Mouse (Mus musculus): Measurements from ENCODE around the gene Efcab8.
A peak's percentile ranks its signal among the peaks of the same experiment; 100 is the strongest.

Gene Efcab8

DNA sequence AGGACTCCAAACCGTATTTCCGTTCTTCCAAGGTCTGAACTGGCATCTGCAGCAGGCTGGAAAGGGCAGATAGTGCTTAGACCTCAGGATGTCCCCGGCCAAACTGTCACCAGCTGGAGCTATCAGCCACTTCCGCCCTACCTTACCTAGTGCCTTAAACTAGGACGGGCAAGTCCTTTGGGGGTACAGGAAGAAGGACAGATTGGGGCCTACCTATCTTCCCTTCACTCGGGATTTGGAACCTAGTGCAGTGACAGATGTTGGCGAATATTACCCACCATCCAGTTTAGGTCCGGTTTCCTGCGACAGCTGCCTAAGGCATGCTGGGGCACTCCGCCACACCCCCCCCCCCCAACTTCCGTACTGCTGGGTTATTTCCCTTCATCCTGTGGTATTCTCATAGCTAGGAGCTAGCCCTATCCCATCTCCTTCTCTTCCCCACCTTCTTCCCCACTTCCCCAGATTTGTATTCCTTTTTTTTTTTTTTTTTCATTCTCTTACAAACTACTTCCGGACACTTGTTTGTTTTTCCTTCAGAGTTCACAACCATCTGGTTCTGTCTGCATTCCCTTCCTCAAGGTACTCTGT is at the start of gene Efcab8:
Gene Efcab8 (plus strand): TSS at position 538 of the 588 bp plus-strand sequence.
- peak; percentile 66 for DNase-seq (ENCODE audit: low read depth)

DNA sequence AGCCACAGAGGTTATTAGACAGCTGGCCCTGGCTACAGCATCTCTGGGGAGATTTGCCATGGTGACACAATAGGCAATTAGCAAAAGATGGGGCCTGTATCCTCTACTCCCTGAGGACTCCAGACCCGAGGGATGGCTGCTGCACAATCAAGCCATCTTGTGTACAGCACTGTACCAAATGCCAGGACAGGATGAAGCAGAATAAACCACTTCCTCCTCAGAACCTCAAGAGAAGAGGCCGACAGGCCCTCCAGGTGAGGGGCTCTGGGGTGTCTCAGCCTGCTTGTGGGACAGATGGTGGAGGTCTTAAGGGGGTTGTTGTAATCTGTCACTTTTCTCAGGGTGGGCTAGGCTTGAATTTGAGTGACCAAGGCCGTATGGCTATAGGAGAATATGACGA is 45.7 kb upstream of the Efcab8 start:
- DNase-seq (ENCODE audit: low read depth) = no peak

DNA sequence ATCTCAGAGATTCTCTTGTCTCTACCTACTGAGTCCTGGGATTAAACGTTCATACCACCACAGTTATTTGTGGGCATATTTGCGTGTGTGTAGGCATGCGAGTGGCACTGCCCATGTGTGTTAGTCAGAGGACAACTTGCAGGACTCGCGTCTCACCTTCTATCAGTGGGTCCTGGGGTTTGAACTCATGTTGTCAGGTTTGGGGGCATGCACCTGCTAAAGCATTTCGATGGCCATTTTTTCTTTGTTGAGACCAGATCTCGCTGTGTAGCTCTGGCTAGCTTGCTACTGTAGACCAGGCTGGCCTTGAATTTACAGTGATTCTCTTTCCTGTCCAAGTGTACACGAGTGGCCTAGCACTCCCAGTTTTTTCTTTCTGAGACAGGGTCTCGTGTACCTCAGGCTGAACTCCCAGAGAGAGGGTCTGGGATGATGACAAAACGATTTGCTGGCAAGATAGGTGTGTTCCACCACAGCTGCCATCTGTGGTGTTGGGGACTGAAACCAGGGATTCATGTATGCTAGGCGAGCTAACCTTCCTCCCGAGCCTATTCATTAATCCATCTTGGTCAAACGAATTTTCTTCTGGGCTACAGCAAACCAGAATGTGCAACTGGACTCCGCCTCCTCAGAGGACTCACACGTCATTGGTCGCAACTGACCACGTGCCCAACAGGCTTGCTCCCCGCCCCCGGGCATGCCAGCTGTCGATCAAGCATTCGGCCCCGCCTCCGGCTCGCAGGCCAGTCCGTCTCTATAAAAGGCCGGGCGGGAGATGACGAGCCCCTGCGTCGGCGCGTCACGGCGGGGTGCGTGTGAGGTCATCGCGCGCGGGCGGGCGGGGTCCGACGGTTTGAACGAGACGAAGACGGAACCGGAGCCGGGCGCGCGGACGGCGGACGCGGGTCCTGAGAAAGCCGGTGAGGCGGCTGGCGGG is 39.0 kb upstream of the Efcab8 start, which contains the start of gene Mapre1:
Gene Mapre1 (plus strand): TSS at position 775 of the 937 bp plus-strand sequence.
- peak; percentile 99 for DNase-seq (ENCODE audit: low read depth)

DNA sequence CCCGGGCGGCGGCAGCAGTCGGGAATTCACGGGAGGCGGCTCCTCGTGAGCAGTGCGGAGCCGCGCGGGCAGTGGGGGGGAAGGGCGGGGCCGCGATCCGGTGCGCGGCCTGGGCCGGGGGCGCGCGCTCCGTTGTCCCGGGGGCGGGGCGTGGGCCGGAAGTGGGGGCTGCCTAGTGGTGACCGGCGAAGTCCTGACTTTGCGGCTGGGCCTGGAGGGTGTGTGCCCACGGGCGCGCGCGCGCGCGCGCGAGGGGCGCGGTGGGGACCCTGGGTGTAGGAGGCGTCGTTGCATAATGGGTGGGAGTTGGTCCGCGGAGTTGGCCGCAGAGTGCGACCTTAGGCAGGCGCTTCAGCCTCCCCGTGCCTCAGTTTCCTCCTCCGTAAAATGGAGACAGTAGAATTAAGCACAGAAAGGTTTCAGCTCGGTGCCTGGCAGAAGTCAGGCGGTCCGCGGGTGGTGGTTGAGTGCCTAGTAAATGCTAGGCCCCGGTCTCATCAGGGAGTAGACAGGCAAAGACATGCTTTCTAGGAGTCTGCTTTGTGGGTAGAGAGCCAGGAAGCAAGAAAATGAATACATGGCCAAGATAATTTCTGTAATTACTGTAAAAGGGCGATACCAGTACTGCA is 38.2 kb upstream of the Efcab8 start:
- no peak for DNase-seq (ENCODE audit: low read depth)

DNA sequence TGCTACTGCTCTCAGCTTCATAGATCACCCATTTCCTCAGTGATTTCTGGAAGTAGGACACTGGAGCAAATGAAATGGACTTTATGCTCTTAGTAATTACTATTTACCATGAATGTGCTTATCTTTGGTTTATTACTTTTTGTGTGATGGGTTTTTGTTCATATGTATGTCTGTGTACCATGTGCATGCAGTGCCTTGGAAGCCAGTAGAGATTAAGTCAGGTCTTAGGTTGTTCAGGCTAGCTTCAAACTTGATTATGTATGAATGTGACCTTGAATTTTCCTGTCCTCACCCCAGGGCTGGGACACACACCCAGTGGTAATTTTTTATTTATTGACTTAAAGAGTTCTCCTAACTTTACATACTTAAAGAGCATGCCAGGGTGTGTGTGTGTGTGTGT is 31.7 kb upstream of the Efcab8 start:
- no peak for DNase-seq (ENCODE audit: low read depth)

DNA sequence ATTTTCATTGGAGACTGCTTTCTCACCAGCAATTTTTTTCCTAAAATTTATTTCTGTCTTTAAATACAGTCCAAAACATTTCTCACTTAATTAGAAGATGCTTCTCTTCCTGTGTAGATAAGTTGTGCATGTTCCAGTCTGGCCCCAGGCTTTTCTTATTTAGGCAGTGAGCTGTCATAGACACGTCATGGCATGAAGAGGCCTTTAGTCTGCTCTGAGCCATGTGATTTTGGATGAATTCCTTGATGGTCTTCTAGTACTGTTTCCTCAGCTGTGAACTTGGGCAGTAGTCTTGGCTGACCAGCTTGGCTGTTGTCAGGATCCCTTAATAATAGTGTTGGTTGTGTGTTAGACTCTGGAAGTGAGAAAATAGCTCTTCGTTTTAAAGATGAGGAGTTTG is 29.4 kb upstream of the Efcab8 start:
- DNase-seq (ENCODE audit: low read depth) = no peak

DNA sequence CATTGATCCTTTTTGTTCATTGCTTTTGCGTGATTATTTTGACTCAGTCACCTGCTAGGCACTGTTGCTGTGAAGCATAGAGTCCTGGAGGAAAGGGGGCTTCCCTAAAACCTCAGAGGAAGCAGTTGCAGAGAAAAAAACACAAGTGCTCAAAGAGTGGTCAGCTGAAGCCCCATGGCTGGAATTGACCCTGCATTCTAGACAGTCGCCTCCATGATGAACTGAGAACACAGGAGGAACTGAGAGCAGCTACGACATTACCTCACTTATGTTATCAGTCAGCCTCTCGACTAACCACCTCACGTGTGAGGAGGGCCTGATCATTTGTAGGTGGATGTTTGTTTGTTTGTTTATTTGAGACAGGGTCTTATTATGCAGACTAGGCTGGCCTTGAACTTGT is 17.6 kb upstream of the Efcab8 start:
- no peak for DNase-seq (ENCODE audit: low read depth)

DNA sequence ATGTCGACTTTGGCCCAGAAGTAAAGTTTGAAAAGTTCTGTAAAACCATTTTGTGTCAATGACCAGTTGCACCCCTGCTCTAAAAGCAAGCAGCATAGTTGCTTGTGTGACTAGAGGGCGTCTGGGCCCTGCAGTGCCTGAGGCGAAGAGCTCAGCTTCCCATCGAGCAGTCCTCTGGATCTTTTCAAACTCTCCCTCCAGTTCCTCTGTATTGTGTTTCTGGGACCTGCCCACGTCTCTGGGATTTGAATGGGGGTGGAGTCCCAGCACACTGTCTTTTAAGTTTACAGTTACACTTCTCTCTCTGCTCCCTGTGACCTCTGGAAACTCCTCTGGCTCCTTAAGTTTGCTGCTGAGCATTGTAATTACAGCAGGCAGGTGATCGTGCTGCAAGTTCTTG is 12.2 kb upstream of the Efcab8 start:
- DNase-seq (ENCODE audit: low read depth) = no peak

DNA sequence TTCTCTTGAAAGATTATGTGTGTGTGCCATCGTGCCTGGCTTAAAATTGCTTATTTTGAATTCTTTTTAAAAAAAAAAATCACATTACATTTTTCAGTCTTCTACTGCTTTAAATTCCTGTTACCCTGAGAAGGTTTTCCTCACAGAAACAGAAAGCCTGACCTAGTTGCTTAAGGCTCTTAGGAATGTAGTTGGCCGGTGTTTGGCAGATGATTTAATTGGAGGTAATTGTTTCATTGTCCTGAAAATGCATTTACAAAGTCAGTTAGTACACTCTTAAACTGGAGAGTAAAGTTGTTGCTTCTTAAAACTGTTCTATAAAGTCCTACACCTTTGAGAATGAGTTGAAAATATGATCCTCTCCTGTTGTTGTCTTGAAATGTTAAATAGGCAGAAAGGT is 10.8 kb upstream of the Efcab8 start:
- DNase-seq (ENCODE audit: low read depth) = no peak

DNA sequence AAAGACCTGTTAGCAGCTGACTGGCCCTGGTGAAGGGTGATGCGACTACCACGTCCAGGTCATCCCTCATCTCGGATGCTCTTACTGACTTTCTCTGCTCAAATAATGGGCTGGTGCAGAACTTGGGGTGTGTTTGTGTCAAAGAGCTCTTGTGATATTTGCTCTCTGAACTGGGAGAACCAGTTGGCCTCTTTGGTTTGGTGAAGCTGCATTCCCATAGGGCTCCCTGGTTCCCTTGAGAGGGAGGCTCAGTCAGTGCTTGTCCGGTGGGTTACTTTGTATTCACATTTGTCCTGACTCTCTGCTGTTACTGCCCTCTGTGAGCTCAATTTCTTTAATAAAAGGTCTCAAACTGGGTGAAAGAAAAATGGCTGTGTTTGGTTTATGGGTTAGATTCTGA is 6.8 kb upstream of the Efcab8 start:
- DNase-seq (ENCODE audit: low read depth) = no peak

DNA sequence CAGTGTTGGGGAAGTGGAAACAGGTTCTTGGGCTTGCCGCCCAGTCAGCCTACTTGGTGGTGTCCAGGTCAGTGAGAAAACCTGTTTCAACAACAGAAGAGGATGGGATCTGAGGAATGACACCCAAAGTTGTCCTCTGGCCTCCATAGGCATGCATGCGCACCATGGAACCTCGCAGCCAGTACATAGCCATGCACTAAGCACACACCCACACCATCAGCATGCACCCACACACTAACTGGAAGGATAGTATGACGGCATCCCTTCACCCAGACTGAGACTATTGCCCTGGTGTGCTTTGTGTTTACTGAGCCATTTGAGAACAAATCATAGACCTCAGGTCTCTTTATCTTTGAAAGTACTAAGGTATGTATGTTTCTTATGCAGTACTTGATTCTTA is 4.3 kb upstream of the Efcab8 start:
- DNase-seq (ENCODE audit: low read depth) = no peak

DNA sequence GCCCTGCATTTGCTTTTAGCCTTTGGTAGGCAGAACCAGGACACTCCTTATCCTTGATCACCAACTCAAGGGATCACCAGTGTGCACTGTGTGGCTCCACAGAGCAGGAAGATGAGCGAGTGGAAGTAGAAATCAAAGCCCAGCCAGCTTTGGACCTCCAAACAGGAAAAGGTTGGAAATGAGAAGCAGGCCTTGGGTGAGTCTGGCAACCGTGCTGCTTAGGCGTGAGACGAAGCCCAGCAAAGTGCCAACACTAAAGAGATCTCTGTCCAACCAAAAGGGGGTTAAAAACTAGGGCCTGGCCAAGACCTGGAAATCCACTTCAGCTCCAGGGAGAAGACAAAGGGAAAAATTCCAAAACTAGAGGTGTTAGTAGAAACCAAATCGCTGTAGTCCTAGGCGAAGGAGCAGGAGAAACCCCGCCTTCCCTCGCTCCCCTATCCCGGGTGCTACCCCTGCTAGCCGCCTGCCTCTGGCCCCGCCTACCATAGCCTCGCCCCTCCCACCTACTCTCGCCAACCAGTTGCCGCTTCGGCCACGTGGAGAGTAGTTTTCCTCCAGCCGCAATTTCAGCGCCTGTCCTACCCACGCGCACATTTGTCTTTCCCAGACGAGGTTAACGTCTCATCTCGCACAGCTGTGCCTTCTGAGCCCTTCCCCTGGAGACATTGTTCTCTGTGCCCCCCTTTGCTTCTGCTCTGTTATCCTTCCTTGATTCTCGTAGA is 931 bp upstream of the Efcab8 start:
- DNase-seq (ENCODE audit: low read depth) = peak; percentile 81

DNA sequence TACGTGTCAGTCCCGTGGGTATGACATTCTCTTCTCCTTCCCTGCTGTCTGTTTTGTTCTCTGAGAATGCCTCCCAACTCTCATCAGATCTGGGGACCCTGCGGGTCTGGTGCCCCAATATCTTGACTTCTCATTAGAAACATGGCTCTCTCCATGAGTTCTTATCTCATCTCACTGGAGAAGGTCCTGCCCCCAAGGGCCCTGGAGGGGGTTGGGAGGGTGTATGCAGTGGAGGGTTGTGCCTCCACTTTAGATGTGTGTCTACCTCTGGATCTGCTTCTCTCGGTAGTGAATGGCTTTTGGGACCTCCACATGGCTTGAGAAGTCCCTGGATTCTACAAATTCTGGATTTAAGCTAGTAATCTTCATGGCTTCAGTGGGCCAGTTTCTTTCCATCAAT is 1.4 kb downstream of the Efcab8 start:
- no peak for DNase-seq (ENCODE audit: low read depth)

DNA sequence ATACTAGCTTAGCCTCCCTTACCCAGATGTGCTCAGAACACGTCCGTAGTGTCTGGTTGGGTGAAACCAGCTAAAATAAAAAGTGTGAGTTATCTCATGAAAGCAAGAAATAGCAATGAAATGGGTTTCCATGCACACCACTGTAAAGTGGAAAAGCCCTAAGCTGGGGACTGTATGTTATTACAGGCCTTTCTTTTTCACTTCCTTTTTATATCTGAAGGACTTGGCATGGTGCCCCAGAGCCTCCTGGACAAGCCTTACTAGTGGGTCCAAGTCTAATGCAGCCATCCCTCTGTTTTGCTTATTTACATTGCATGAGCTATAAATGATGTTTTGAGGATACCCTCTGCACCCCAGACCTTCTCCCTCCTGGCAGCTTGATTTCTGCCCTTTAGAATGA is 4.9 kb downstream of the Efcab8 start:
- no peak for DNase-seq (ENCODE audit: low read depth)

DNA sequence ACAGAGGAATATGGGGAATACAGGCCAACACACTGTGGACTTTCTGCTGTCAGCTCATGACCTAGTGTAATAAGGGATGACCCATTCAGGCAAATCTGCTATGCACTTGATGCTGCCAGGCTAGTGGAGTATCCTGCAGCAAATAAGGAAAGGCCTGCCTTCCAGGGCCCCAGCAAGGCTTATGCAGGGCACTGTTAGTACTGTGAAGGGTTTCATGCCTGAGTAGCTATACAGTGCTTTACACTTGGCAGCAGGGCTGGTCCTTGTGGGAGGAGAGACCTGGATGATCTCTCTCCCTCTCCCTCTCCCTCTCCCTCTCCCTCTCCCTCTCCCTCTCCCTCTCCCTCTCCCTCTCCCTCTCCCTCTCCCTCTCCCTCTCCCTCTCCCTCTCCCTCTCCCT is 13.6 kb downstream of the Efcab8 start:
- no peak for DNase-seq (ENCODE audit: low read depth)

DNA sequence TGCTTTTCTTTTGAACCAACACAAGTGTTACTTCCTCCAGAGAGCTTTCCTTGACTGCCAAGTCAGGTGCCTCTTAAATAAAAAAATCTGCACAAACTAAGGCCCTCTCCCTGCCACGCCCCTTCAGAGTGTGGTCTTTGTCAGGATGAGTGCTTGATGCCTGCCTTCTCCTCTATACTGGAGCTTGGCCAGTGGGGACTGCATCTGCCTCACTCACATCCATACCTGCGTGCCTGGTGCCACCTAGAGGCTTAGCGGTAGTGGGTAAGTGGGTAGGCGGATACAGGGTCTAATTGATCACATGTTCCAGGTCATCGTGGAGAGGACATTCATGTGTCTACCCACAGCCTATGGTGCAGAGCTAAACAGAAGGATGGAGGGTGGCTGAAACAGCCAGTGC is 15.4 kb downstream of the Efcab8 start:
- DNase-seq (ENCODE audit: low read depth) = peak; percentile 20

DNA sequence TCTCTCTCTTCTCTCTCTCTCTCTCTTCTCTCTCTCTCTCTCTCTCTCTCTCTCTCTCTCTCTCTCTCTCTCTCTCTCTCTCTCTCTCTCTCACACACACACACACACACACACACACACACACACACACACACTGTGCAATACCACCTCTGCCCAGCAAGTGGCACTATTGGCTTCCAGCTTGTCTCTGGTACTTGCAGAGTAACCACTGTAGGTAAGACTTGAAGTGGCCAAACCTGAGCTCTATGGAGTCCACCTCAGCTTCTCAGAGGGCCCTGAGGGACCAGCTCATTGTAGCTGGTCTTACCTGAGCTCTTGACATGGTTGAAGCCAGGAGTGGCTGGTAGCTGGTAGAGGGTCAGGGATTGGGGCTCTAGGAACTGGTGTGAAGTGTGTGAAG is 27.7 kb downstream of the Efcab8 start:
- DNase-seq (ENCODE audit: low read depth) = peak; percentile 51

DNA sequence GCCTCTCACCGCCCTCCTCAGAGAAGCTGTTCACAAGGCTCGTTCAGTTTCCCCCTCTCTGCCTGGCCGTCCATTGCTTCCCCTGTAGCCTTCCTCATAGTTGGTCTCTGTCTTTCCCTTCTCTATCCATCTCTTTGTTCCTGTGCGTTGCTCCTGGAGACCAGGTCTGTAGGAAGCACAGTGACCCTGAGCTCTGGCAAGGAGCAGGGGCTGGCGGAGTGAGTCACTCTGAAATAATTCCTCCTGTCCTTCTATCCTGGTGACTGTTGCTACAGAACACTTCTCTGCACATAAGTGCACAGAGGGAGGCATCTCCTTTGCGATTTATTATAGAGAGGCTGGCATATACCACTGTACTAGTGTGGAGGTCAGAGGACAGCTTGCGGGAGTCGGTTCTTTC is 28.4 kb downstream of the Efcab8 start:
- DNase-seq (ENCODE audit: low read depth) = no peak

DNA sequence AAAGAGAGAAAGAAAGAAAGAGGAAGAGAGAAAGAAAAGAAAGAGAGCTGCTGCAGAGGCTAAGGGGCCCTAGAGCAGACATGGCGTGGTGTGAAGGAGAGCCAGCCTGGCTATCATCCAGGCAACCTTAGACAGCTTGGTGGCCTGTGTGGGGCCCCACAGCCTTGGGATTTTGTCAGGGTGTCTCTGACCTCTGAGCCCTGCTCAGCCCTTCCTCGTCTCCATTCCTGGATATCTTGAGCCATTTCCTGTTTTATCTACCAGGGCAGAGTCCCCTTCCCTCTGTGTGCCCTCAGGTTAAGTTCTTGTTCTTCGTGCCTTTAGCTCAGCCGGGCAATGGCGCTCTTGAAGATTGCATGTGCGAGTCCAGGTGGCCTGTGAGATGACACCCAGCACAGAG is 29.1 kb downstream of the Efcab8 start:
- DNase-seq (ENCODE audit: low read depth) = no peak

DNA sequence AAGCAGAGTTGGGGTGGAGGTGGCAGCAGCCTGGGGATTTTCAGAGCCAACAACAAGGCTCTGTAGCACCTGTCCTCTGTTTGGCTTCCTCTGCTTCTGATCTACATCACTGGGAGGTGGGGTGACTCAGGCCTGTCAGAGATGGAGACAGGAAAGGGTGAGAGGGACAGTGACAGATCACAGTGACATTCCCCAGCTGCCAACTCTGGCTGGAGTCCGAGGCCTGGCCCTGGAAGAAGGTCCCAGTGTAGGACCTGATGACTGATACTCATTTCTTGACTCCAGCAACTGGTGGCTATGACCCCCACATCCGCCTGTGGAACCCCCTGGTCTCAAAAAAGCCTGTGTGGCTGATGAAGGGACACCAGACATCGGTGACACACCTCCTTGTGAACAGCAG is 30.2 kb downstream of the Efcab8 start:
- DNase-seq (ENCODE audit: low read depth) = no peak

DNA sequence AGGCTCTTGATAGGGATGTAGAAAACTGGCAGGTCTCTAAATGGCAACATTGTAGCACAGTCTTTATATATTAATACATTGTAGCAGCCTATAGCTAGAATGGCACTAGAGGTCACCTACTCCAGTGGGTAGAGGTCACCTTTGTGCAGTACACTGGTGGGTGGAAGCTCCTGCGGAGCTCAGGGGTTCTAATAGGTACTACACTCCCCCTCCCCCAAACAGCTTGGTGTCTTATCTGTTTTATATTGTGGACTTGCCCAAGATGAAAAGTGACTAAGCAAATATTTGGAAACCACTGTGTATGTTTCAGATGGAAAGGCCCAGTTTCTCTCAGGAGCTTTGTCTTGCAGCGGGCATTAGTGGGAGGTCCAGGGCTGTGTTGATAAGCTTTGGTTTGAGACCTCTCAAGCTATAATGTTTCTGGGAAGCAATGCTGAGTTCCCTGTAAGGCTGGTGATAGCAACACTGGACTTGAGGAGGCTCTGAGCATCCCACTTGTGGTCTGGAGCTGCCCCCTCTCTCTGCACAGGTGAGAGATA is 42.3 kb downstream of the Efcab8 start:
- no peak for DNase-seq (ENCODE audit: low read depth)

DNA sequence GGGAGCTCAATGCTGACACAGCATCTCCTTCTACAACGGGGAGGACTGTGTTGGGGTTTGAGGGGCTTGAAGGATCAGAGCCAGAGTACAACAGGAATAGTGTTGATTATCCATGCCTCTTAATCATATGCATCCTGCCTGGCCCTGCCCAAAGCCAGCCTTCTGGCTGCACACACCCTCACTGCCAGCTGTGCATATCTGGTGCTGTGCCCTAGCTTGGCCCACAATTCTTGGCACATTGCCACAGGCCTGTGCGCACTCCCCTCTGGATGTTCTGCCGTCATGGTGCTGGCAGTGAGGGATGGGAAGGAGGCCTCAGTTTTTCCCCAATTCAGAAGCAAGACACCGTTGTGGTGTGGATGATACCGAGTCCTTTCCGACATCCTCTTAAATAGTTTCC is 44.9 kb downstream of the Efcab8 start:
- DNase-seq (ENCODE audit: low read depth) = no peak
